Mouse (Mus musculus) limb, embryonic 15.5 days (tissue): Measurements from ENCODE around the gene Phldb2. TPM values are rescaled to one million over a fixed set of nuclear protein-coding genes. Genes with fewer than 3 reads are reported as not detected.

Experiments used
- ATAC-seq: fragments of 200-750 bp; cut with Nextera tagmentation; 2 replicates; pipeline ENCODE4 v1.8.0; 2017; ENCODE audit warnings: low read depth, moderate TSS enrichment; ENCODE audit not compliant: insufficient number of reproducible peaks, low FRiP score, low TSS enrichment
- H3K27ac ChIP-seq: fragments of 300-500 bp; sonication (generic); 2 replicates; pipeline ENCODE4 v1.5.1; 2015; ENCODE audit warnings: moderate library complexity, mild to moderate bottlenecking, inconsistent platforms
- H3K27me3 ChIP-seq: fragments of 300-500 bp; sonication (generic); 2 replicates; pipeline ENCODE4 v1.6.1; 2015; ENCODE audit warnings: inconsistent platforms
- H3K36me3 ChIP-seq: fragments of 300-500 bp; sonication (generic); 2 replicates; pipeline ENCODE4 v1.6.1; 2015; ENCODE audit warnings: inconsistent platforms
- H3K4me1 ChIP-seq: fragments of 300-500 bp; sonication (generic); 2 replicates; pipeline ENCODE4 v1.6.1; 2015; ENCODE audit warnings: inconsistent platforms
- H3K4me2 ChIP-seq: fragments of 300-500 bp; sonication (generic); 2 replicates; pipeline ENCODE4 v1.6.1; 2015; ENCODE audit warnings: mild to moderate bottlenecking, inconsistent platforms
- H3K4me3 ChIP-seq: fragments of 300-500 bp; sonication (generic); 2 replicates; pipeline ENCODE4 v1.5.1; 2015; ENCODE audit warnings: mild to moderate bottlenecking, inconsistent platforms
- H3K9ac ChIP-seq: fragments of 300-500 bp; sonication (generic); 2 replicates; pipeline ENCODE4 v1.6.1; 2015; ENCODE audit warnings: inconsistent platforms
- H3K9me3 ChIP-seq: fragments of 300-500 bp; sonication (generic); 2 replicates; pipeline ENCODE4 v1.6.1; 2016; ENCODE audit warnings: inconsistent platforms
- WGBS: fragments of 180-500 bp; shearing (Covaris S2); methylation state at CpG from one replicate; pipeline ENCODE4 v1.1.7; 2015; 5-methylcytosine and 5-hydroxymethylcytosine counted together
- polyA plus RNA-seq: library from polyadenylated mRNA; unstranded; fragments of >200 nt; fragmentation: Nextera tagmentation; extraction: Ambion mirVana; gene quantifications from 2 replicates; pipeline ENCODE4 v1.2.1, GENCODE M21; 2015

The Phldb2 gene
- polyA plus RNA-seq, 1 experiment from 2014 or later: 62.6 TPM

GRCm38 (mm10) chr16:45844875-45845274 lies 108.5 kb downstream of the Phldb2 start:
- WGBS: 11% methylated on average over 10 of the region's 10 CpGs
- no peaks in the 10 kb centered on the region for H3K27me3 ChIP-seq
- H3K9ac ChIP-seq: peak overlapping the region; percentile 77
- H3K36me3 ChIP-seq: no peaks in the 10 kb centered on the region
- peak overlapping the region; percentile 73 for H3K4me2 ChIP-seq
- peaks cover 23% of the 10 kb centered on the region for H3K4me1 ChIP-seq
- H3K4me3 ChIP-seq: peak overlapping the region; percentile 71
- no peaks in the 10 kb centered on the region for H3K9me3 ChIP-seq
- no peak for ATAC-seq
- peak overlapping the region; percentile 93 for H3K27ac ChIP-seq

GRCm38 (mm10) chr16:45844049-45844780 lies 109.2 kb downstream of the Phldb2 start:
- Histone ChIP-seq H3K9me3 (no peaks in the 10 kb centered on the region), H3K9ac (peak overlapping the region; percentile 77), H3K27me3 (no peaks in the 10 kb centered on the region), H3K4me1 (peaks cover 26% of the 10 kb centered on the region), H3K27ac (peak overlapping the region; percentile 93), H3K36me3 (no peaks in the 10 kb centered on the region), H3K4me2 (peak overlapping the region; percentile 73), H3K4me3 (peak overlapping the region; percentile 71)
- WGBS: under 1% methylated on average over 45 of the region's 45 CpGs
- ATAC-seq: peak; percentile 95

GRCm38 (mm10) chr16:45843351-45843891 lies 110.0 kb downstream of the Phldb2 start:
- peak overlapping the region; percentile 71 for H3K4me3 ChIP-seq
- H3K9me3 ChIP-seq: no peaks in the 10 kb centered on the region
- under 1% methylated on average over 16 of the region's 16 CpGs for WGBS
- H3K36me3 ChIP-seq: no peaks in the 10 kb centered on the region
- H3K27me3 ChIP-seq: no peaks in the 10 kb centered on the region
- peak overlapping the region; percentile 93 for H3K27ac ChIP-seq
- no peak for ATAC-seq
- H3K4me2 ChIP-seq: peak overlapping the region; percentile 73
- peak overlapping the region; percentile 77 for H3K9ac ChIP-seq
- peaks cover 30% of the 10 kb centered on the region for H3K4me1 ChIP-seq

- Histone ChIP-seq H3K9me3 (no peaks in the 10 kb centered on the region), H3K36me3 (no peaks in the 10 kb centered on the region), H3K27me3 (no peaks in the 10 kb centered on the region), H3K4me1 (peaks cover 39% of the 10 kb centered on the region), H3K9ac (peak overlapping the region; percentile 33), H3K27ac (peak overlapping the region; percentile 44; the same call in 1 of the 2 replicates), H3K4me3 (peak overlapping the region; percentile 71), H3K4me2 (peak overlapping the region; percentile 73)
- no peak for ATAC-seq
- 59% methylated on average over 4 of the region's 4 CpGs for WGBS
Measured at GRCm38 (mm10) chr16:45842440-45842839, 111.0 kb downstream of the Phldb2 start.

GRCm38 (mm10) chr16:45841806-45842205 lies 111.6 kb downstream of the Phldb2 start:
- H3K4me1 ChIP-seq: peaks cover 39% of the 10 kb centered on the region
- ATAC-seq: no peak
- peak overlapping the region; percentile 71 for H3K4me3 ChIP-seq

GRCm38 (mm10) chr16:45841016-45841415 lies 112.4 kb downstream of the Phldb2 start:
- Histone ChIP-seq H3K9ac (no peak overlapping the region), H3K4me1 (peaks cover 39% of the 10 kb centered on the region), H3K4me3 (peak overlapping the region; percentile 9), H3K36me3 (no peaks in the 10 kb centered on the region), H3K4me2 (peak overlapping the region; percentile 73; the same call in 1 of the 2 replicates), H3K27me3 (no peaks in the 10 kb centered on the region), H3K27ac (no peak overlapping the region), H3K9me3 (no peaks in the 10 kb centered on the region)
- 86% methylated on average over 3 of the region's 3 CpGs for WGBS
- no peak for ATAC-seq

More at GRCm38 (mm10) chr16:45841806-45842205, 111.6 kb downstream of the Phldb2 start:
- no peak overlapping the region for H3K27ac ChIP-seq
- H3K36me3 ChIP-seq: no peaks in the 10 kb centered on the region
- WGBS: 67% methylated on average over 3 of the region's 3 CpGs
- peak overlapping the region; percentile 73 for H3K4me2 ChIP-seq
- no peak overlapping the region for H3K9ac ChIP-seq
- no peaks in the 10 kb centered on the region for H3K9me3 ChIP-seq
- no peaks in the 10 kb centered on the region for H3K27me3 ChIP-seq

GRCm38 (mm10) chr16:45837541-45838342 lies 115.7 kb downstream of the Phldb2 start:
- ATAC-seq: no peak
- H3K27ac ChIP-seq: peak overlapping the region; percentile 14; the same call in 1 of the 2 replicates
- no peaks in the 10 kb centered on the region for H3K36me3 ChIP-seq
- no peak overlapping the region for H3K4me2 ChIP-seq
- 46% methylated on average over 5 of the region's 5 CpGs for WGBS
- no peak overlapping the region for H3K9ac ChIP-seq
- peaks cover 41% of the 10 kb centered on the region for H3K4me1 ChIP-seq
- no peak overlapping the region for H3K4me3 ChIP-seq
- H3K9me3 ChIP-seq: no peaks in the 10 kb centered on the region
- H3K27me3 ChIP-seq: no peaks in the 10 kb centered on the region

- no peaks in the 10 kb centered on the region for H3K9me3 ChIP-seq
- WGBS: 34% methylated on average over 6 of the region's 6 CpGs
- H3K9ac ChIP-seq: no peak overlapping the region
- H3K27me3 ChIP-seq: no peaks in the 10 kb centered on the region
- no peak overlapping the region for H3K4me3 ChIP-seq
- no peak overlapping the region for H3K4me2 ChIP-seq
- H3K4me1 ChIP-seq: peaks cover 38% of the 10 kb centered on the region
- H3K36me3 ChIP-seq: no peaks in the 10 kb centered on the region
- no peak overlapping the region for H3K27ac ChIP-seq
- ATAC-seq: no peak
Measured at GRCm38 (mm10) chr16:45832747-45833108, 120.7 kb downstream of the Phldb2 start.

- H3K27me3 ChIP-seq: no peaks in the 10 kb centered on the region
- no peak overlapping the region for H3K9ac ChIP-seq
- no peak overlapping the region for H3K27ac ChIP-seq
- no peaks in the 10 kb centered on the region for H3K36me3 ChIP-seq
- WGBS: 53% methylated on average over 8 of the region's 8 CpGs
- H3K4me3 ChIP-seq: no peak overlapping the region
- no peaks in the 10 kb centered on the region for H3K9me3 ChIP-seq
- no peak overlapping the region for H3K4me2 ChIP-seq
- H3K4me1 ChIP-seq: peaks cover 37% of the 10 kb centered on the region
- no peak for ATAC-seq
Measured at GRCm38 (mm10) chr16:45832061-45832746, 121.2 kb downstream of the Phldb2 start.

- Histone ChIP-seq H3K9ac (no peak overlapping the region), H3K9me3 (no peaks in the 10 kb centered on the region), H3K36me3 (no peaks in the 10 kb centered on the region), H3K4me1 (peaks cover 37% of the 10 kb centered on the region), H3K27ac (0 out of 2 replicates have a peak overlapping the region, but pooled peaks have one; percentile 62), H3K27me3 (no peaks in the 10 kb centered on the region), H3K4me2 (no peak overlapping the region), H3K4me3 (no peak overlapping the region)
- ATAC-seq: no peak
- 46% methylated on average over 4 of the region's 4 CpGs for WGBS
Measured at GRCm38 (mm10) chr16:45831094-45831872, 122.1 kb downstream of the Phldb2 start.
